Mouse (Mus musculus) neural tube, embryonic 11.5 days (tissue): ENCODE results near the gene Zfp963. TPM values are rescaled to one million over a fixed set of nuclear protein-coding genes. Genes with fewer than 3 reads are reported as not detected.
A peak's percentile ranks its signal among the peaks of the same experiment; 100 is the strongest.

Experiments used
- ATAC-seq: fragments of 200-750 bp; cut with Nextera tagmentation; 2 replicates; pipeline ENCODE4 v1.8.0; 2017; ENCODE audit warnings: moderate number of reproducible peaks, mild to moderate bottlenecking, moderate TSS enrichment, moderate library complexity; ENCODE audit not compliant: insufficient read depth, low FRiP score, low TSS enrichment
- DNase-seq: peaks from one replicate; pipeline ENCODE4 v3.0.0-alpha.2; 2015; ENCODE audit warnings: low spot score
- H3K27ac ChIP-seq: fragments of 300-500 bp; sonication (generic); 2 replicates; pipeline ENCODE4 v1.5.1; 2014; ENCODE audit warnings: low read depth, mild to moderate bottlenecking, low read length
- H3K27me3 ChIP-seq: fragments of 300-500 bp; sonication (generic); 2 replicates; pipeline ENCODE4 v1.6.1; 2014; ENCODE audit warnings: mild to moderate bottlenecking, low read length, mixed read lengths; ENCODE audit not compliant: control insufficient read depth, insufficient read depth
- H3K36me3 ChIP-seq: fragments of 300-500 bp; sonication (generic); 2 replicates; pipeline ENCODE4 v1.6.1; 2014; ENCODE audit warnings: mild to moderate bottlenecking, low read length, moderate library complexity, mixed read lengths; ENCODE audit not compliant: control insufficient read depth, insufficient read depth
- H3K4me1 ChIP-seq: fragments of 300-500 bp; sonication (generic); 2 replicates; pipeline ENCODE4 v1.6.1; 2014; ENCODE audit warnings: low read length, mixed read lengths; ENCODE audit not compliant: control insufficient read depth, insufficient read depth
- H3K4me2 ChIP-seq: fragments of 300-500 bp; sonication (generic); 2 replicates; pipeline ENCODE4 v1.6.1; 2014; ENCODE audit warnings: low read depth, mild to moderate bottlenecking, moderate library complexity
- H3K4me3 ChIP-seq: fragments of 300-500 bp; sonication (generic); 2 replicates; pipeline ENCODE4 v1.5.1; 2014; ENCODE audit warnings: low read depth, low read length
- H3K9ac ChIP-seq: fragments of 300-500 bp; sonication (generic); 2 replicates; pipeline ENCODE4 v1.6.1; 2014; ENCODE audit warnings: mild to moderate bottlenecking, low read length
- H3K9me3 ChIP-seq: fragments of 300-500 bp; sonication (generic); 2 replicates; pipeline ENCODE4 v1.6.1; 2016; ENCODE audit warnings: low read length; ENCODE audit not compliant: control insufficient read depth
- WGBS: fragments of 180-500 bp; shearing (Covaris S2); extraction: QIAGEN DNeasy Blood & Tissue Kit; methylation state at CpG from one replicate; pipeline ENCODE4 v1.1.7; 2014; 5-methylcytosine and 5-hydroxymethylcytosine counted together
- polyA plus RNA-seq: library from polyadenylated mRNA; unstranded; fragments of >200 nt; fragmentation: Nextera tagmentation; extraction: Ambion mirVana; gene quantifications from 2 replicates; pipeline ENCODE4 v1.2.1, GENCODE M21; 2014

The Zfp963 gene
- polyA plus RNA-seq: 7.6 and 8.8 TPM in 2 replicates

GRCm38 (mm10) chr8:69749544-69750454 lies at the start of gene Zfp963:
Gene Zfp963, minus strand, starts transcription at chr8:69749970.
- peak within 1 kb of the TSS; percentile 63 for H3K4me3 ChIP-seq
- H3K9ac ChIP-seq: peak within 1 kb of the TSS; percentile 92
- H3K9me3 ChIP-seq: no peaks in the 10 kb centered on the region
- DNase-seq (peak; percentile 96), ATAC-seq (peak; percentile 98)
- H3K4me2 ChIP-seq: peak within 1 kb of the TSS; percentile 33
- H3K27me3 ChIP-seq: no peaks in the 10 kb centered on the region
- WGBS: 3% methylated on average over 48 of the region's 48 CpGs
- H3K27ac ChIP-seq: peak within 1 kb of the TSS; percentile 97
- peaks cover 3% of the 10 kb centered on the region for H3K4me1 ChIP-seq
- H3K36me3 ChIP-seq: no peaks in the 10 kb centered on the region

GRCm38 (mm10) chr8:69799261-69799660 lies 49.5 kb upstream of the Zfp963 start:
- ATAC-seq: no peak
- Histone ChIP-seq H3K4me2 (no peak overlapping the region), H3K9ac (no peak overlapping the region), H3K36me3 (peaks cover 64% of the 10 kb centered on the region), H3K4me1 (no peaks in the 10 kb centered on the region), H3K9me3 (no peaks in the 10 kb centered on the region), H3K27me3 (no peaks in the 10 kb centered on the region), H3K27ac (no peak overlapping the region), H3K4me3 (no peak overlapping the region)
- DNase-seq: no peak
- 88% methylated on average over 8 of the region's 8 CpGs for WGBS

- no peak for DNase-seq
- Histone ChIP-seq H3K27ac (no peak overlapping the region), H3K27me3 (no peaks in the 10 kb centered on the region), H3K4me1 (peaks cover 4% of the 10 kb centered on the region; the same call in 1 of the 2 replicates), H3K4me3 (no peak overlapping the region), H3K4me2 (no peak overlapping the region), H3K9me3 (no peaks in the 10 kb centered on the region), H3K36me3 (peaks cover 58% of the 10 kb centered on the region), H3K9ac (no peak overlapping the region)
- no peak for ATAC-seq
- 98% methylated on average over 10 of the region's 10 CpGs for WGBS
These were observed 47.9 kb upstream of the Zfp963 start for GRCm38 (mm10) chr8:69797661-69798060.

GRCm38 (mm10) chr8:69796721-69797345 lies 47.1 kb upstream of the Zfp963 start:
- peaks cover 51% of the 10 kb centered on the region for H3K36me3 ChIP-seq
- no peak overlapping the region for H3K27ac ChIP-seq
- H3K27me3 ChIP-seq: no peaks in the 10 kb centered on the region
- H3K9me3 ChIP-seq: no peaks in the 10 kb centered on the region
- no peak overlapping the region for H3K4me3 ChIP-seq
- no peak overlapping the region for H3K4me2 ChIP-seq
- DNase-seq (no peak), ATAC-seq (no peak)
- peaks cover 12% of the 10 kb centered on the region; the same call in 1 of the 2 replicates for H3K4me1 ChIP-seq
- WGBS: 95% methylated on average over 16 of the region's 16 CpGs
- H3K9ac ChIP-seq: no peak overlapping the region

- Histone ChIP-seq H3K4me1 (peaks cover 13% of the 10 kb centered on the region; the same call in 1 of the 2 replicates), H3K4me3 (no peak overlapping the region), H3K4me2 (no peak overlapping the region), H3K9me3 (no peaks in the 10 kb centered on the region), H3K27me3 (no peaks in the 10 kb centered on the region), H3K36me3 (peaks cover 37% of the 10 kb centered on the region), H3K27ac (no peak overlapping the region), H3K9ac (no peak overlapping the region)
- ATAC-seq (no peak), DNase-seq (no peak)
- WGBS: 96% methylated on average over 6 of the region's 6 CpGs
These were observed 45.1 kb upstream of the Zfp963 start for GRCm38 (mm10) chr8:69794901-69795300.

- H3K27ac ChIP-seq: no peak overlapping the region
- peaks cover 32% of the 10 kb centered on the region for H3K36me3 ChIP-seq
- DNase-seq: no peak
- H3K4me3 ChIP-seq: no peak overlapping the region
- no peak overlapping the region for H3K9ac ChIP-seq
- ATAC-seq: no peak
- no peaks in the 10 kb centered on the region for H3K9me3 ChIP-seq
- WGBS: 91% methylated on average over 3 of the region's 3 CpGs
- H3K4me2 ChIP-seq: no peak overlapping the region
- H3K4me1 ChIP-seq: peaks cover 13% of the 10 kb centered on the region; the same call in 1 of the 2 replicates
- H3K27me3 ChIP-seq: no peaks in the 10 kb centered on the region
These were observed 44.3 kb upstream of the Zfp963 start for GRCm38 (mm10) chr8:69794096-69794495.

- 94% methylated on average over 4 of the region's 4 CpGs for WGBS
- H3K9me3 ChIP-seq: no peaks in the 10 kb centered on the region
These were observed 43.9 kb upstream of the Zfp963 start for GRCm38 (mm10) chr8:69793666-69794065.

GRCm38 (mm10) chr8:69791415-69792068 lies 41.8 kb upstream of the Zfp963 start:
- Histone ChIP-seq H3K36me3 (peaks cover 12% of the 10 kb centered on the region), H3K9ac (peak overlapping the region; percentile 95), H3K4me3 (peak overlapping the region; percentile 82), H3K4me1 (peaks cover 13% of the 10 kb centered on the region; the same call in 1 of the 2 replicates), H3K4me2 (peak overlapping the region; percentile 74), H3K27me3 (no peaks in the 10 kb centered on the region), H3K9me3 (no peaks in the 10 kb centered on the region), H3K27ac (no peak overlapping the region; the same call in 1 of the 2 replicates)
- DNase-seq: peak; percentile 56
- ATAC-seq: peak; percentile 76
- WGBS: under 1% methylated on average over 46 of the region's 48 CpGs

More at GRCm38 (mm10) chr8:69793666-69794065, 43.9 kb upstream of the Zfp963 start:
- DNase-seq: no peak
- no peaks in the 10 kb centered on the region for H3K27me3 ChIP-seq
- H3K4me2 ChIP-seq: no peak overlapping the region
- no peak overlapping the region for H3K4me3 ChIP-seq
- no peak for ATAC-seq
- H3K9ac ChIP-seq: no peak overlapping the region
- H3K27ac ChIP-seq: no peak overlapping the region
- peaks cover 13% of the 10 kb centered on the region; the same call in 1 of the 2 replicates for H3K4me1 ChIP-seq
- H3K36me3 ChIP-seq: peaks cover 28% of the 10 kb centered on the region
